Mouse (Mus musculus) spleen, embryonic (tissue): ENCODE measurements at regions not wholly inside any gene's neighbourhood (a gene's known extent, or its start where the extent isn't known, plus 50 kb on each side); places are given as distances from the start of the nearest gene placed in this dataset.
"Not testable (repeated sequence)": the region's sequence is repeated elsewhere in the genome, so short reads cannot be mapped to it uniquely, and the experiment has no call there.

ENCODE experiments used
- CTCF ChIA-PET: fragments of 350-600 bp; sonication (Branson Sonifier 250); formaldehyde crosslinking; loops from one replicate; lab custom pipeline; 2022; lab: Charles Lee

DNA sequence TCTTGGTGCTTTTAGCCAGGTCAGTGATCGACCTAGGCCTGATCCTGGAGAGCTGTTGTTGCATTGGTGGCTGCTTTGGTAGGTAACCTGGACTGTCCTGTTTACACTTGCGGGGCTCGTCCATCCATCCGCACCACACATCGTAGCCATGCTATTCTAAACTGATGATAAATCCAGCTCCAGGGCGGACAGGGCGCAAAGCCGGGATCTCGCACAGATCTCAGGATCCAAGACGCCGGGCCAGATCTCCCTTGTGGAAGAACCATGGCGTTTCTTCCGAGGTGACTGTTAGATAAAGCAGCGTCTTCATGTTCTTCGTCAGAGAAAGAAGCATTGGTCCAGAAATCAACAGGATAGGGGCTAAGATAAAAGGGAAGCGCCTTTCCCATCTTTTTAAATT is 115.6 kb downstream of the Sec16b start:
- CTCF ChIA-PET: not testable (repeated sequence)

DNA sequence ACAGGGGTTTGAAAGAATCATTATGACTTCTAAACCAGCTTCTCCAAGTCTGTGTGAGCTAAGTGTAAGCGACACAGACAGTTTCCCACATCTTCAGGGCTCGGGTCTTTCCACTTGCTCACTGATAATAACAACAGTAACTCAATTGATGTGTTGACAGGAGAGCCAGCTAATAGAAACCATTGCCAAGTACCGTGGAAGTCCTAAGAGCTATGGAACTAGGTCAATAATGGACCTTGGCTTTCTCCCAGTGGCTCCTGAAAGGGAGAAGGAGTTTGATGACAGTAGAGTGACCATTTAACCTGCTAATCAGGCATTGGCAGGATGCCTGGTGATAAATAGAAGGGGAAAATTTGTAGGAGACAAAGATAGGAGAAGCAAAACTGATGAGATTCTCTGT is 126.1 kb downstream of the Sec16b start:
- CTCF ChIA-PET: no interaction called here

- CTCF ChIA-PET: no interaction called here
Measured at GRCm38 (mm10) chr1:157633470-157633869, 126.9 kb downstream of the Sec16b start.

DNA sequence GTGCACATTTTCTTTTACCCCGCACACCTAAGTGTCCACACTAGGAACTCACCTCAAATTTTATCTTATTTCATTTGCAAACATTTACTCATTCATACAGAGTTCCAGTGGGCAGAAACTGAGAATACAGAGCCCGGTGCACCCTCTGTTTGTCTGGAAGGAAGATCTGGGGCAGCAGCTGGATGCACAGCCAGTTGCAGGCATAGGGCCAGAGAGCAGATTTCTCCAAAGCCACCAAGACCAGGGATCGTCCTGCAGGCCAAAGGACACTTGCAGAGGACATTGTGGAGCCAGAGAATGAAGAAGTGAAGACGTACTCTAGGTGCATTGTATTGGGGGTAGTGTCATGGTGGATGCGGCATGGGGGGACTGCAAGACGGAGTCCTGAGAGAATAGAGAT is 129.2 kb downstream of the Sec16b start:
- CTCF ChIA-PET: no interaction called here

DNA sequence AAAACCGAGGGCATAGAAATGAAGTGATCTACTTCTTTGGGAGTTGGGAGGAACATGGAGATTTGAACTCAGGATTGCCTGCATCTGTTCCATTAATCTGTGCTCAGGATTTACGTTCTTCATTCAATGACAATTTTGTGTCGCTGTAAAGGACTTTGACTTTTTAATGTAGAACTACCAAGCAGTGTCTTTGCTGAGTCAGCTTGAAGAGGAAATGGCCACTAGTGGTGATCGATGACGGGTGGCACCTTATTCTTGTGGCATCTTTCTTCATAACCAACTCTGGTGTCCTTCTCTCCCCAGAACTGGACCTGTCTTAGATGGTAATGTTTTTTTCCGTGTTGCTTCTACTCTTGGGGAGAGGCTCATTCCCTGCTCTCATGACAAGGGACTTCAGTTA is 137.0 kb downstream of the Sec16b start:
- CTCF ChIA-PET: no interaction called here

- CTCF ChIA-PET: no interaction called here
Measured at GRCm38 (mm10) chr1:157645682-157646421, 139.3 kb downstream of the Sec16b start.

DNA sequence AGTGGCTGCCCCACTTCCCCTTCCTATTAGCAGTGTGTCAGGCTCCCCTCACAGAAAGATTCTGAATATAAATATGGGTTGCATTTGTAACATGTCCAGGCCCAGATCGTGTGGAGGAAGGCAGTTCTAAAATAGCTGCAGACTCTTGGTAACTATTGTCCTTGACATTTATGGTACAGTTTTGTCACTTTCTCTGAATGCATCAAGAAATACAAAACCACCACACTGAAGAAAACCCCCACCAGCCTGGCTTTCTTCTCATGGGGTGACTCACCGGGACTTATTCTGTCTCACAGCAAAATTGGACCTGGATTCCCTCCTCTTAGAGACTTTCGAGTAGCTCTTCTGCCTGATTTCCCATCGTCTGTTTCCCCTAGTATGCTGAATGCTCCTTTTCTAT is 148.9 kb downstream of the Sec16b start:
- CTCF ChIA-PET: no interaction called here

DNA sequence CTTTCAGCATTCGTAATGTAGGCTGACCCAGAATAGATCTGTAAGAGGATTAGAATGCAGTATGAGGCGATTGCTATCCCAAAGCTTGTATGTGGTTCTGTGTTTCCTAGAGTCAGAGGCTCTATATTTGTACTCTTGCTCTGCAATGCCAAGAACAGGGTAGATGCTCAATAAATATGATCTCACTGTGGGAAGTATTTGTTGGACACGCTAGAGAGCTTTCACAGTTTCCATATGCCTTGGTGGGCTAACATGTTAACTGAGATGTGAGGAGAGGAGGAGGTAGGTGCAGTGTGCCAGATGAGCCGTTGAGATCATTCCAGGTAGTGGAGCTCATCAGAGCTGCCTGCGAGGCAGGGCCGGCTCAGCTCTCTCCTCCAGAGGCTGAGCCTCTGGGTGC is 163.1 kb downstream of the Sec16b start:
- CTCF ChIA-PET: no interaction called here

DNA sequence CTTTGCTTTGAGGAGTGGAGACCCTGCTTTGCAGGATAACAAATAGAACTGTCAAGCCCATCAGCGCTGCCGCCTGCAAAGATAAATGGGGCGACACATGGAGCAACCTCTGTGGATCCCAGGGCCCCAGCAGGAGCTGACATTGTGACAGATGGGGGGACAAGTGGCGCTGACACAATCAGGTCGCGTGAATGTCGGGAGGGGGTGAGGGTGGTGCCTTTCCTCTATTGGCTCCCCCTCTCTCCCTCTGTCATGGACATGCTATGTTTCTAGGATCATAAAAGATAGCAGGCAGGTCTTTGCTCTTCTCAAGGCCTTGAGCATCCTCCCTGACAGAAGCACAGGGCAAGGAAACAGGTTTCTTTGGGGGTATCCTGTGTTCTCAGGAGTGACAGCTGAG is 177.8 kb downstream of the Sec16b start:
- CTCF ChIA-PET: no interaction called here

DNA sequence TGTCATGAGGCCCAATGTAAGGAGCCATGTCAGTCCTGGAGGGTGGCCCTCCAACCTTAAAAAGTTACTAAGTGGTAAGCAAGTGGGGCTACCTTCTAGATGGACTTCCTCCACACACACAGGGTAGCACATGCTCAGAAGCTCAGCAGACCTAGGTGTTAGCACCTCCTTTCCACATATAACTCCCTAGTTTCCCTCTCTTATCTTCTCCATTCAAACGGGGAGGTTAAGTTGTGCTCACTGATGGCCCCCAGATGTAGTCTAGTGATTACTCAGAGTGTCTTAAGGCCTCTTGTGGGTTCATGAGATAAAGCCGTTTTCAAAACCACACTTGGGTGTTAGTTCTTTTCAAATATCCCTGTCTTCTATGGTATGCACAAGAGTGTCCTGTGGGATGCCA is 188.7 kb downstream of the Sec16b start:
- CTCF ChIA-PET: no interaction called here

DNA sequence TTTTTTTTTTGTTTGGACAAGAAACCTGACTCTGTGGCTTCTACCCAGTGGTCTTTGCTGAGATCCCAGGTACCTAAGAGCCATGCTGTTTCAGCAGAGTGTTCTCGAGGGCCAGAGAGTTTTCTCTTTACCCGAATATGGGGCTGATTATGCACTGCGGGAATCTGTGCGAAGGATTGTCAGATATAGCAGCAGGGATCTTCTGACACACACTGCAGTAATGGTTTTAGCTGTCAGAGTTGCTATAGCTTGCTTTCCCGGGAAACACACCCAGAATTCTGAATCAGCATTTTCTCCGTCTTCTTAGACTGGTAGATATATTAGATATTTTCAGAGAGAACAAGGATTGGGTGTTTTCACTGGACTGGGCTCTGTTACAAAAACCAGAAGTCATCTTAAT is 197.1 kb downstream of the Sec16b start:
- CTCF ChIA-PET: no interaction called here

- CTCF ChIA-PET: no interaction called here
Measured at GRCm38 (mm10) chr1:157705364-157705763, 198.8 kb downstream of the Sec16b start.

DNA sequence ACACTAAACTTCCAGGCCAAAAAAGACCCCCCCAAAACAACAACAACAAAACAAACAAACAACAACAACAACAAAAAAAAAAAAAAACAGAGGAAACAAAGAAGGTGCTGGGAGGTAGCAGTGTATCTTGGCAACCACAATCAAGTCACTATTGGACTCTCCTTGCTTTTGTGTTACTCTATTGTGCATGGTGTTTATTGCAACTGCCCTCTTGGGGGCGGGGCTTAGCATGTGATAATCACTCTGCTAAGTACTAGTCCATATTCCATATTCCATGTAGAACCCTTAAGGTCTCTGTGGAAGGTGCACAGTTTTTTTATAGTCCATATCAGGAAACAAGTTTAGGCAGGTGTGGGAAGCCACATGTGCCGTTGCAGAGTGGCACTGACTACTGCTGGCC is 200.7 kb downstream of the Sec16b start:
- CTCF ChIA-PET: no interaction called here

GRCm38 (mm10) chr1:157709117-157709516 is 202.6 kb downstream of the Sec16b start:
- CTCF ChIA-PET: no interaction called here

- CTCF ChIA-PET: no interaction called here
Measured at GRCm38 (mm10) chr1:157710870-157711269, 204.3 kb downstream of the Sec16b start.

GRCm38 (mm10) chr1:157712519-157712918 is 206.0 kb downstream of the Sec16b start:
- CTCF ChIA-PET: no interaction called here

DNA sequence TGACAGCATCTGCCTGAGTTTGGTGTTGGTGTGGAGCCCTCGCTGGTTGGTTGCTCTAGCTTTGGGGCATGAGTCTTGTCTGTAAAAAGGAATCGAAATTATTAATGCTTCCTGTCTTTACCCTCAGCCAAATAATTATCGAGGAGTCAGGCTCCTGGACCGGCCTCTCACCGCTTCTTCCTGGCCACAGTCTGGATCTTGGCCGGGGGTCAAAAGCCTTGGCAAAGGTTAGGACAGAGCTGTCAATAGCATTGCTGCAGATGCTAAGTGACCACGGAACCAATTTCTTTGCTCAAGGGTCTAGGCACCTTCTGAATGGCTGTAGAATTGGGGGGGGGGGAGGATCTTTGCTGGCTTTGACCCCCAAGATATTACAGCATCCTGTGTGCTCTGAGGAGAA is 207.3 kb downstream of the Sec16b start:
- CTCF ChIA-PET: no interaction called here

- CTCF ChIA-PET: no interaction called here
Measured at GRCm38 (mm10) chr1:157715632-157716031, 209.1 kb downstream of the Sec16b start.

DNA sequence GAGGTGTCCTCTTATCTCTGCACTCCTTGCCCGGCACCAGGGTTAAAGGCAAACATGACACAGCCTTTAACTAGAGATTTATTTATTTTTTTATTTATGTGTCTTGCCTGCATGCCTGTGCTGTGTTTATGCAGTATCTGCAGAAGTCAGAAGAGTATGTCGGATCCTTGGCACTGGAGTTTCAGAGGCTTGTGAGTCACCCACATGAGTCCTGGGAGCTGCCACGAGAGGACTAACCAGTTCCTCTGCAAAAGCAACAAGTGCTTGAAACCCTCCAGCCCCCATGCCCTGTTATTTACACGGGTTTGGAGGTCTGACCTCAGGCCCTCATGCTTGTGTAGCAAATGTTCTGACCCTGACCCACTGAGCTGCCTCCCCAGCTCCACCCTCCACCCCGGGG is 210.6 kb downstream of the Sec16b start:
- CTCF ChIA-PET: no interaction called here

DNA sequence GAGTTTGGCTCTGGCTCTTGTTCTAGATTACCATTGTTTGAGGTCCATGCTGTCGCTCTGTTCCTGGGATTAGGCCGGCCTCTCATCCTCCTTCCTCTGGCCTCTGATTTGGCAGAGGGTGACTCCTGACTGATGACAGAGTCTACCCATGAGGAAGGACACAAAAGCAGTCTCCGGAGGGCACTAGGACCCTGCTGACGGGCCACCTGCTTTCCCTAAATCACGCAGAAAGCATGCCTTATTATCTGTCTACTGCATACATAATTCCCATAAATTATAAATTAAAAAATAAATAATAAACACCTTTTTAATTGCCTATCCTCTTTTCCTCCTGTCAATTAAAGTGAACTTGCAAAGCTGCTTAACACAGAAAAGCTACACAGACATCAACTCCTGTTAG is 215.4 kb downstream of the Sec16b start:
- CTCF ChIA-PET: no interaction called here

DNA sequence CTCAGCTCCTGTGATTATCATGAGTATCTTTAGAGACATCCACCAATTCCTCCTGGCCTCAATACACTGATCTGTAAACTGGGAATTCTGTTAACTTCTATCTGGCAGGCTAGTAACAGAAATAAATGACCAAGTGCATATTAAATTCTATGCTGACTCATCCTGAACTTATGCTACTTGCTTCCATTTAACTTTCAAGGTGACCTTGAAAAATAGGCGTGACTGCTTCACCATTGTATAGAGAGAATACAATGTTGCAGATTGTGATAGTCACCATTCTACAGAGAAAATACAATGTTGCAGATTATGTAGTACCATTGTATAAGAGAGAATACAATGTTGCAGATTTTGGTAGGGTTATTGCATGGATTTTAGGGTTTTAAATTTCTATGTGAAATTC is 224.6 kb downstream of the Sec16b start:
- CTCF ChIA-PET: no interaction called here

GRCm38 (mm10) chr1:157740725-157741665 is 234.5 kb downstream of the Sec16b start:
- CTCF ChIA-PET: no interaction called here

DNA sequence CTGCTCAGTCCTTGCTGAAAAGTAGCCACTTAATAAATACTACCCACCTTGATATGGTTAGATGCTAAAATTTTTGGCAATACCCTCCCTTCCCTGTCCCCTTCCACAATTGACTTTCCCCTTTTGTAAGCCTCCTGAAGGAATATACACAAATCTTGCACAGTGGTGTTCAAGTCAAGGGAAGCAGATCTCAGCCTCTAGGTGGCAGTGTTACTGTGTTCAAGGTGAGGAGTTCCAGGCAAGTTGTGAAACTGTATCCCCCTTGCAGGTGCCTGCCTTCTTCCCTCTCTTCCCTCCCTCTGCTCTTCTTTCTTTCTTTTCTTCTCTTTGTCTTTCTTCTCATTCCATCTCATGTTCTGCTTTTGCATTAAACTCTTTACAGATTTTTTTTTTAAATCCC is 239.1 kb downstream of the Sec16b start:
- CTCF ChIA-PET: no interaction called here
